Mouse (Mus musculus): ENCODE results near the gene Ctsz. TPM values are rescaled to one million over a fixed set of nuclear protein-coding genes. Genes with fewer than 3 reads are reported as not detected.

The Ctsz gene
- polyA plus RNA-seq, 1 experiment from 2014 or later: 111 TPM

DNA sequence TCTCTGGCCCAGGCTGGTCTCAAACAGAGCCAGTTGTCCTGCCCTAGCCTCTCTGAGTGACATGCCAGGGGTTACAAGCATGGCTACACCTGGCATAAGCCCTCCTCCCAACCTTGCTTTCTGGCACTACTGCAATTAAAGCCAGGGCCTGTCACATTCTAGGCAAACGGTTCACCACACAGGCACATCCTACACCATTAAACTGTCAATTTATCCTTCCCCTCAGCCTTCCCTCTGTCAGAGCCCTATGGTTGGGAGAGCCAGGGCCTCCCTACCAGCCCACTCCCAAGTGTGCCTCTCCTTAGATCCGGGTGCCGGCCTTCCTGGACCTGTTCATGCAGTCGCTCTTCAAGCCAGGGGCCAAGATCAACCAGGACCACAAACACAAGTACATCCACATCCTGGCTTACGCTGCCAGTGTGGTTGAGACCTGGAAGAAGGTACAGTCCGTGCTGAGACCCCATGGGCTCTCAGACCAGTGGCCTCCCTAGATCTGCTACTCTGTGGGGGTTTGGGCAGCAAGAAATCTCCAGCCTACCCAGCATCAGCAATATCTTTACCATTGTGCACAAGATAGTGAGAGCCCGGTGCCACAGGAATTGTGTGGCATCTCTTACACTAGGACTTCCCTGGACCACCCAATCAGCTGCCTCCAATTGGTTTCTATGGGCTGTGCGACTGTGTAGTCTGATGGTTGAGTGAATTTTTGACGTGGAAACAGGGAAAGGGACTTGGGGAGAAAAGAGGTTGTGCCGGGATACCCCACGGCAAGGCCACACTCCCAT, 14.3 kb downstream of the Ctsz start:
- WGBS (ENCODE audit: insufficient replicate concordance): 89% methylated on average over 11 of the region's 11 CpGs
- Histone ChIP-seq H3K4me3 (replicated peaks) (no peak overlapping the region), H3K4me1 (replicated peaks) (no peaks in the 10 kb centered on the region), H3K9me3 (replicated peaks) (no peaks in the 10 kb centered on the region), H3K4me2 (no peak overlapping the region), H3K27ac (no peak overlapping the region), H3K9ac (no peak overlapping the region), H3K27me3 (no peaks in the 10 kb centered on the region), H3K36me3 (peaks cover 100% of the 10 kb centered on the region)
- no peak for DNase-seq
- no peak for ATAC-seq (ENCODE audit: low read depth)

DNA sequence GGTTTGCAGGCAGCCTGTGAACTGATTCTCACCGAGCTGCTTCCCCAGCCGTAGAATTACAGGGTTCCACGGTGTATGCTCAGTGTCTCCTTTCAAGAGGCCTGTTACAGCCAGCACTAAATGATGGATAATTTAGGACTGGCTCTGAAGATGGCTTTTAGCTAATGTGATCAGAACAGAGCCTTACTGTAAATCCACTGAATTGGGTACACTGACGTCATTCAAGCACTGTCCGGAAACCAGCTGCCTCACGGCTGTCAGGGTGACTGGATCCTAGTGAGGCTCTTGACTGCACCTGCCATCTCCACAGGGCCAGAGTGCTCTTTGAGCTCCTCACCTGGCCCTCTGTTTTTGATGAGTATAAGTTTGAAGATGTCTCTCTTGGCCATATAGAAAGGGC, 17.7 kb downstream of the Ctsz start:
- H3K9me3 ChIP-seq (replicated peaks): no peaks in the 10 kb centered on the region
- H3K27ac ChIP-seq: no peak overlapping the region
- no peak overlapping the region for H3K9ac ChIP-seq
- no peak overlapping the region for H3K4me3 ChIP-seq (replicated peaks)
- H3K36me3 ChIP-seq: peaks cover 83% of the 10 kb centered on the region
- ATAC-seq (ENCODE audit: low read depth): no peak
- peaks cover 26% of the 10 kb centered on the region for H3K4me1 ChIP-seq (replicated peaks)
- DNase-seq: no peak
- no peaks in the 10 kb centered on the region for H3K27me3 ChIP-seq
- 81% methylated on average over 6 of the region's 6 CpGs for WGBS (ENCODE audit: insufficient replicate concordance)
- no peak overlapping the region for H3K4me2 ChIP-seq

DNA sequence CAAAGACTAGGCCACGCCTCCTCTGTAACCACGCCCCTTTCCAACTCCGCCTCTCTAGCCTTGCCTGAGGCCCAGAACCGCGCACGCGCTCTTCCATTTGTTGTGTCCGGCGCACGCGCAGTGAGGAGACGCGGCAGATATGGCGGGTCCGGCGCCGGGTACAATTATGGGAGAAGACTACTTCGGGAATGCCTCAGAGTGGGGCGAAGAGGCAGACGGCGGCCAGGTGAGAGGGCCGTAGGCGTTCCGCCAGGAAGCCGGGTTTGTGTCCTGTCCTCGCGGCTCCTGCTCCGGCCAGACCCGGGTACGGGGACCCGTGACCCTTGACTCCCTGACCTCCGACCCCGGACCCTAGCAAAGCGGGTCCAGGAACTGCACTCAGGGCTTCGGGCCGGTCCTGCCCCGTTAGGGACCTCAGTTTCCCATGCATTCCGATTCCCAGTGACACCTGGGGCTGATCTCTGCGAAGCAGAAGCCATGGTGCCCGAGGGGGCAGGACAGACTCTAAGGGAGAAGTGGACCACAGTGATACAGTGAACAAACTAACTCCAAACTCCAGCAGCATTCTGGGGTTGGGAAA, 23.0 kb downstream of the Ctsz start, which contains the start of gene Nelfcd:
Gene Nelfcd (plus strand): TSS at position 74 of the 580 bp plus-strand sequence.
- under 1% methylated on average over 40 of the region's 40 CpGs for WGBS (ENCODE audit: insufficient replicate concordance)
- Histone ChIP-seq H3K4me2 (peak within 1 kb of the TSS; percentile 90), H3K9ac (peak within 1 kb of the TSS; percentile 95), H3K36me3 (peaks cover 30% of the 10 kb centered on the region), H3K9me3 (replicated peaks) (no peaks in the 10 kb centered on the region), H3K4me3 (replicated peaks) (peak within 1 kb of the TSS; percentile 94), H3K27ac (peak within 1 kb of the TSS; percentile 80), H3K27me3 (no peaks in the 10 kb centered on the region; the same call in 1 of the 2 replicates), H3K4me1 (replicated peaks) (peaks cover 39% of the 10 kb centered on the region)
- ATAC-seq (ENCODE audit: low read depth) (peak; percentile 95), DNase-seq (peak; percentile 93)

DNA sequence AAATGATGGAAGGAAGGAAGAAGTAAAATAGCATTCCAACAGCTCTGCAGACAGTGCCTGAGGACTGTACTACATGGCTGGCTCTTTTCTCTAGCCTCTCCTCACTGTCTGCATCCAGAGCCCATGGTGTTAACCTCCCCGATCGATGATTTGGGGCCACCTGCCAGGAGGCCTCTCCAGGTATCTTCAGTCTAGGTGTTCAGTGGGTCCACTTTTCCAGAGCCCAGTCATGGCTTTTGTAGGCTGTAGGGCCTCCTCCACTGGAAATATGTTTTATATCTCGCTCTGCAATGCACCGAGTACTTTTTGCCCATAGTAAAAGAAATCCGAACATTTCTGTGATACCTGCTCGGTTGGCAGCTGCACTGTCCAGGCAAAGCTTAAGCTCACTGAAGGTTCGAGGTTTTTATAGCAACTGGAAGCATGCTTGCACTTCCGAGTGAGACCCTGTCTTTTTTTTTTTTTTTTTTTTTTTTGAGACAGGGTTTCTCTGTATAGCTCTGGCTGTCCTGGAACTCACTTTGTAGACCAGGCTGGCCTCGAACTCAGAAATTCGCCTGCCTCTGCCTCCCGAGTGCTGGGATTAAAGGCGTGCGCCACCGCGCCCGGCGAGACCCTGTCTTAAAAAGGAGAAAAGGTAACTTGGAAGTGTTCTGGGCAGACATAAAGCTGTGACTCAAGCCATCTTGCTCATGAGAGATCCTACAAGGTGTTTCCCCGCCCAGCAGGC, 23.7 kb downstream of the Ctsz start:
- 33% methylated on average over 18 of the region's 18 CpGs for WGBS (ENCODE audit: insufficient replicate concordance)
- Histone ChIP-seq H3K9me3 (replicated peaks) (no peaks in the 10 kb centered on the region), H3K27ac (no peak overlapping the region), H3K36me3 (peaks cover 24% of the 10 kb centered on the region), H3K4me1 (replicated peaks) (peaks cover 45% of the 10 kb centered on the region), H3K9ac (no peak overlapping the region), H3K27me3 (no peaks in the 10 kb centered on the region; the same call in 1 of the 2 replicates), H3K4me2 (peak overlapping the region; percentile 43), H3K4me3 (replicated peaks) (peak overlapping the region; percentile 94)
- DNase-seq (no peak), ATAC-seq (ENCODE audit: low read depth) (no peak)

DNA sequence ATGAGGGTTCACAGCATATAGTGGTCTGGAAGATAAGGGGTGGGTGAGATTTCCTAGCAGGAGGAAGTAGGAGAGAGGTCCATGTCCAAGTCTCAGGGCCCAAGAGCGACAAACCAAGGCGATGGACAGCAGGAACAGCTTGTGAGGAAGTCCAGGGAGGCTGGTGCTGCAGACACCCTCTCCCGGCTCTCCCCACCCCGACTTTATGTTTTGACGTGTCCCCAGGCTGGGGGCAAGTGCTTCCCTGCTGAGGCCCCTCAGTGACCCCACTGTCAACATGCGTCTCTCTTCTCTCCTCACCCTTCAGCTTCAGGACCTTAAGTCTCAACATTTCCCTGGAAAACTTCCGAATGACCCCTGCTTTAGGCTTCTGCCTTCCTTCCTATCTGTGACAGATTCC, 25.7 kb downstream of the Ctsz start:
- H3K9ac ChIP-seq: no peak overlapping the region
- no peak overlapping the region for H3K4me2 ChIP-seq
- H3K27me3 ChIP-seq: peaks cover 6% of the 10 kb centered on the region
- DNase-seq: no peak
- H3K36me3 ChIP-seq: peaks cover 4% of the 10 kb centered on the region; the same call in 1 of the 2 replicates
- no peaks in the 10 kb centered on the region for H3K9me3 ChIP-seq (replicated peaks)
- no peak overlapping the region for H3K27ac ChIP-seq
- 62% methylated on average over 7 of the region's 7 CpGs for WGBS (ENCODE audit: insufficient replicate concordance)
- peaks cover 47% of the 10 kb centered on the region for H3K4me1 ChIP-seq (replicated peaks)
- ATAC-seq (ENCODE audit: low read depth): no peak
- no peak overlapping the region for H3K4me3 ChIP-seq (replicated peaks)

DNA sequence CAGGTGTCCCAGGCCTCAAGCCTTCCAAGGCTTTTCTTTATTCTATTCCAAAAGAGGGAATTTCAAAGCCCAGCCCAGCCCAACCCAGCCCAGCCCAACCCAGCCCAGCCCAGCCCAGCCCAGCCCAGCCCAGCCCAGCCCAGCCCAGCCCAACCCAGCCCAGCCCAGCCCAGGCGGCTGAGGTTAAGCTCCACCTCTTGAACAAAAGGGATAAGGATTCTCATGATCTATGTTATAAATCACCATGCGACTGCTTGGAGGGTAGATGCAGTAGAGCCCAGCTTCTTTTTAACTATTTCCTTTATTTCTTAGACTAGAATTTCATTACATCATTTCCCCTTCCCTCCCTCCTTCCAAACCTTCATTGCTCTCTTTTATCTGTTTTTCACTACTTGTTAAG, 28.6 kb downstream of the Ctsz start:
- H3K36me3 ChIP-seq: no peaks in the 10 kb centered on the region
- ATAC-seq (ENCODE audit: low read depth) (peak; percentile 79), DNase-seq (no peak)
- H3K9ac ChIP-seq: no peak overlapping the region
- no peaks in the 10 kb centered on the region for H3K9me3 ChIP-seq (replicated peaks)
- H3K27ac ChIP-seq: no peak overlapping the region
- peaks cover 26% of the 10 kb centered on the region for H3K4me1 ChIP-seq (replicated peaks)
- WGBS (ENCODE audit: insufficient replicate concordance): 17% methylated on average over 2 of the region's 2 CpGs
- peaks cover 8% of the 10 kb centered on the region for H3K27me3 ChIP-seq
- H3K4me3 ChIP-seq (replicated peaks): no peak overlapping the region
- H3K4me2 ChIP-seq: no peak overlapping the region

DNA sequence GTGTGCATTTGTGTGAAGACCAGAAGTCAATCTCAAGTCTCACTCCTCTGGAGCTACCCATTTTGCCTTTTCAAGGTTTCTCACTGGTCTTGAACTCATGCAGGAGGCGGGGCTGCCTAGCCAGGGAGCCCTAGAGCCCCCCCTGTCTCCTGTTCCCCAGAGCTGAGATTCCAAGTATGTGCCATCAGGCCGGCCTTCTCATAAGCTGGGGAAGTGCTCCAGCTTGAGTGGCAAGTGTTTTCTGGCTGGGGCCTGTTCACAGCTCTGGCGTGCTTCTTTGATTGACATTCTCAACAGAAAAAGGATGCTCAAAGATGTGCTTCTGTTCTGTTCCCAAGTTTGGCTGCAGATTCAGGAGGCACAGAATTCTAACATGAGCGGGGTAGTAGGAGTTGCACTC, 38.4 kb downstream of the Ctsz start:
- 56% methylated on average over 4 of the region's 4 CpGs for WGBS (ENCODE audit: insufficient replicate concordance)
- ATAC-seq (ENCODE audit: low read depth): no peak
- no peak for DNase-seq

DNA sequence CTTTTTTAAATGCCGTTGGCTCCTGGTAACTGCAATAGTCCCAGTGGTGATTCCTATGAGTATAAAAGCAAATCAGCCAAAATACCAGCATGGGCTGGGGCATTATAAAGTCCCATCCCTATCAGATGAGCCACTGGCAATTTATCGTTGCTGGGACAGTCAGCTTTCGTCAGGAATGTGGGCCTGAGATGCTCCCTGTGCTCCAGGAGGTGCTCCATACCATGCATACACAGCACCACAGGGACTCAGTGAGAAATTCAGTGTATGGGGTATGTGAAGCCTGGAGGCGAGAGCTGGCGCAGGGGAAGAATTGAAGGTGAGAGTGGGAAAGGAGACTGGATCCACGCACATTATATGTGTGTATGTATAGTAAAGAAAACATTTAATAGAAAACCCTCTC, 41.0 kb downstream of the Ctsz start:
- no peaks in the 10 kb centered on the region for H3K36me3 ChIP-seq
- H3K27me3 ChIP-seq: no peaks in the 10 kb centered on the region
- H3K4me1 ChIP-seq (replicated peaks): no peaks in the 10 kb centered on the region
- ATAC-seq (ENCODE audit: low read depth) (no peak), DNase-seq (no peak)
- no peak overlapping the region for H3K9ac ChIP-seq
- H3K4me2 ChIP-seq: no peak overlapping the region
- H3K4me3 ChIP-seq (replicated peaks): no peak overlapping the region
- WGBS (ENCODE audit: insufficient replicate concordance): 67% methylated on average over 6 of the region's 6 CpGs
- no peaks in the 10 kb centered on the region for H3K9me3 ChIP-seq (replicated peaks)
- no peak overlapping the region for H3K27ac ChIP-seq

More for the DNA sequence above, 38.4 kb downstream of the Ctsz start:
- Histone ChIP-seq H3K9me3 (replicated peaks) (no peaks in the 10 kb centered on the region), H3K4me3 (replicated peaks) (no peak overlapping the region), H3K9ac (no peak overlapping the region), H3K4me1 (replicated peaks) (no peaks in the 10 kb centered on the region), H3K4me2 (no peak overlapping the region), H3K27ac (no peak overlapping the region), H3K36me3 (no peaks in the 10 kb centered on the region), H3K27me3 (no peaks in the 10 kb centered on the region)

DNA sequence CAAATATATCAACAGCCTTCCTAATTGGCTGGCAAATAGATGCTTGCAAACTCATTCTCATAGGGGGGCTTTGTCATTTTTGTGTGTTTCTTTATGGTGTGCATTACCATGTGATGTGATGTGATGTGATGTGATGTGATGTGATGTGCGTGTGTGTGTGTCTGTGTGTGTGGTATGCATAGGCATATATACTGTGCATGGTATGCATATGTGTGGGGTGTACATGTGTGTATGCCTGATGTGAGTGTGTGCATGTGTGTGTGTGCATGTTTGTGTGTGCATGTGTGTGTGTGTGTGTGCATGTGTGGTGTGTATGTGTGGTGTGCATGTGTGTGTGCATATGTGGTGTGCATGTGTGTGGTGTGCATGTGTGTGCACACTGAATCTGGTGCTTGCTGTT, 41.8 kb downstream of the Ctsz start:
- Histone ChIP-seq H3K4me1 (replicated peaks) (no peaks in the 10 kb centered on the region), H3K4me2 (no peak overlapping the region), H3K27ac (no peak overlapping the region), H3K36me3 (no peaks in the 10 kb centered on the region), H3K4me3 (replicated peaks) (no peak overlapping the region), H3K9ac (no peak overlapping the region), H3K27me3 (no peaks in the 10 kb centered on the region), H3K9me3 (replicated peaks) (no peaks in the 10 kb centered on the region)
- no peak for ATAC-seq (ENCODE audit: low read depth)
- DNase-seq: no peak
- 67% methylated on average over 1 of the region's 1 CpGs for WGBS (ENCODE audit: insufficient replicate concordance)

DNA sequence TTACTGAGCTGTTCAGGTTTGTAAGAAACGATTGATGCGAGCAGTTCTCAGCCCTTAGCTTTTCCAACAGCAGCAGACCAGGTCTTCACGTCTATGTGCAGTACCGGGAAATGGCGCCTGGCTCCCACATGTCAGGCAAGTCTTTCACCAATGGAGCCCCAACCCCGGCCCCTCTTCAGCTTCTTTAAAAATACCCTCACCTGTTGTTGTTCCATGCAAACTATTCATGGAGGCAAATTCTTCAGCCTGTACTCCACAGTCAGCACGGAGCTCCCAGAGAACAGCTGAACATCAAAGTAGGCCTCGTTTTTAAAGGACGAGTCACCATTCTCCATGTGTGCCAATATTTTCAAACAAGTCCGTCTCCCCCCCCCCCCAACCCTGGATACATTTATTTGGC, 42.2 kb downstream of the Ctsz start:
- ATAC-seq (ENCODE audit: low read depth) (no peak), DNase-seq (no peak)
- H3K36me3 ChIP-seq: no peaks in the 10 kb centered on the region
- no peaks in the 10 kb centered on the region for H3K9me3 ChIP-seq (replicated peaks)
- 74% methylated on average over 10 of the region's 10 CpGs for WGBS (ENCODE audit: insufficient replicate concordance)
- H3K4me2 ChIP-seq: no peak overlapping the region
- no peak overlapping the region for H3K27ac ChIP-seq
- H3K27me3 ChIP-seq: no peaks in the 10 kb centered on the region
- H3K4me1 ChIP-seq (replicated peaks): no peaks in the 10 kb centered on the region
- no peak overlapping the region for H3K9ac ChIP-seq
- no peak overlapping the region for H3K4me3 ChIP-seq (replicated peaks)

DNA sequence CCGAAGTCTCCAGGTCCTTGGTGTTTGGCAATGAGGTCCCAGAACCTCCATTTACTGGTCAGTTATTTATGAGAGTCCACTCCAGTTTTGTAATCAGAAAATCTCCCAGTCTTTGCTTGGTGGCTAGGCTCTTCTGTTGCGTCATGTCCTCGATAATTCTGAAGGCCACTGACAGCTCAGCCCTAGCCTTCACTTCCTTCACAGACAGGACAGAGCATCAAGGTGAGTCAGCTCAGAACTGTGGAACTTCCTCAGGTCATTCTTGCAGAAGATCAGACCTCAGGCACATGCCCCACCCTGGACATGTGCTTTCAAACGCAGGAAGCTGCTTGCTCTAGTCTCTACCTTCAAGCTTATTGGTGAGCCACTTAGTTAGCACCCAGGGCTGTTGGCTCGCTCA, 45.5 kb downstream of the Ctsz start:
- Histone ChIP-seq H3K9me3 (replicated peaks) (no peaks in the 10 kb centered on the region), H3K4me1 (replicated peaks) (no peaks in the 10 kb centered on the region), H3K27ac (no peak overlapping the region), H3K9ac (no peak overlapping the region), H3K4me2 (no peak overlapping the region), H3K4me3 (replicated peaks) (no peak overlapping the region), H3K27me3 (no peaks in the 10 kb centered on the region), H3K36me3 (no peaks in the 10 kb centered on the region)
- ATAC-seq (ENCODE audit: low read depth) (no peak), DNase-seq (no peak)
- 45% methylated on average over 5 of the region's 5 CpGs for WGBS (ENCODE audit: insufficient replicate concordance)
